Mouse (Mus musculus) urinary bladder, adult 18-20 months (tissue): ENCODE measurements around the gene Tubgcp3.
"Not testable (repeated sequence)": the region's sequence is repeated elsewhere in the genome, so short reads cannot be mapped to it uniquely, and the experiment has no call there.

Experiments used
- DNase-seq, 2 experiments: peaks; one replicate each; pipeline ENCODE4 v3.0.0; 2022; ENCODE audit warnings: low spot score in 2 of 2, mixed read lengths in 2 of 2

Tubgcp3 gene

GRCm38 (mm10) chr8:12672056-12672881, at the start of gene Tubgcp3:
Gene Tubgcp3, minus strand, starts transcription at chr8:12672248.
- peak; percentile 79 to 82 for DNase-seq

GRCm38 (mm10) chr8:12719091-12719490, 47.0 kb upstream of the Tubgcp3 start:
- DNase-seq = no peak

- DNase-seq = no peak
These were observed 44.0 kb upstream of the Tubgcp3 start for GRCm38 (mm10) chr8:12715861-12716585.

- no peak for DNase-seq
These were observed 39.6 kb upstream of the Tubgcp3 start for GRCm38 (mm10) chr8:12711623-12712022.

- DNase-seq = no peak
These were observed 31.5 kb upstream of the Tubgcp3 start for GRCm38 (mm10) chr8:12703597-12703996.

GRCm38 (mm10) chr8:12702290-12702689, 30.2 kb upstream of the Tubgcp3 start:
- no peak for DNase-seq

GRCm38 (mm10) chr8:12698660-12699277, 26.7 kb upstream of the Tubgcp3 start:
- DNase-seq = no peak

- no peak for DNase-seq
These were observed 16.8 kb upstream of the Tubgcp3 start for GRCm38 (mm10) chr8:12688851-12689250.

GRCm38 (mm10) chr8:12677529-12677928, 5.5 kb upstream of the Tubgcp3 start:
- peak; percentile 64 to 80 for DNase-seq

GRCm38 (mm10) chr8:12671473-12672055, 484 bp downstream of the Tubgcp3 start:
- peak in 1 of 2 experiments; percentile 1 for DNase-seq

GRCm38 (mm10) chr8:12670965-12671364, 1.1 kb downstream of the Tubgcp3 start:
- DNase-seq = no peak

GRCm38 (mm10) chr8:12668832-12669231, 3.2 kb downstream of the Tubgcp3 start:
- no peak for DNase-seq

- DNase-seq = not testable (repeated sequence)
These were observed 5.5 kb downstream of the Tubgcp3 start for GRCm38 (mm10) chr8:12666530-12666929.

GRCm38 (mm10) chr8:12663105-12663456, 9.0 kb downstream of the Tubgcp3 start:
- DNase-seq = no peak

- DNase-seq = no peak
These were observed 9.5 kb downstream of the Tubgcp3 start for GRCm38 (mm10) chr8:12662375-12663104.

- no peak for DNase-seq
These were observed 14.6 kb downstream of the Tubgcp3 start for GRCm38 (mm10) chr8:12657411-12657810.

- no peak for DNase-seq
These were observed 20.8 kb downstream of the Tubgcp3 start for GRCm38 (mm10) chr8:12651246-12651645.

- no peak for DNase-seq
These were observed 21.6 kb downstream of the Tubgcp3 start for GRCm38 (mm10) chr8:12650495-12650894.

GRCm38 (mm10) chr8:12648951-12649350, 23.1 kb downstream of the Tubgcp3 start:
- DNase-seq = no peak

GRCm38 (mm10) chr8:12646536-12646935, 25.5 kb downstream of the Tubgcp3 start:
- no peak for DNase-seq

GRCm38 (mm10) chr8:12644894-12645293, 27.2 kb downstream of the Tubgcp3 start:
- no peak for DNase-seq
